25 mouse cellular contexts compared by ENCODE assay signal in genomic region chr8:79612298-79612697, GRCm38 (mm10). TPM values are rescaled to one million over a fixed set of nuclear protein-coding genes. Genes with fewer than 3 reads are reported as not detected.
DNase-seq lines count a peak whose midpoint lies in the region; ATAC-seq and TF ChIP-seq lines count a peak whose summit lies in the region.
"Had no signal": no experiment of that assay in that cellular context is flagged by ENCODE, and none has a peak within 500 bp of the region (broad histone marks: within the 10 kb centered on the region; RNA-seq: fewer than 3 reads in every experiment).

No protein-coding gene starts in this region.

- no peaks in the 10 kb centered on the region for H3K79me2 ChIP-seq in CH12.LX (replicated peaks; ENCODE audit: control insufficient read depth, extremely low read depth, insufficient read depth, poor library complexity, severe bottlenecking)

- H3K4me3 ChIP-seq in heart, embryonic 13.5 days: no peak overlapping the region
- H3K4me3 ChIP-seq in CH12.LX (replicated peaks in 1 of 3; ENCODE audit: low read depth in 2 of 3, low read length in 2 of 3, poor library complexity in 1 of 3): no peak overlapping the region
- H3K4me3 ChIP-seq: forebrain, embryonic 12.5 days; gastrocnemius, adult 2 months; layer of hippocampus, adult 2 months; limb, embryonic 12.5 days; liver, embryonic 12.5 days; neural tube, embryonic 13.5 days; stomach, embryonic 15.5 days had no signal

- H3K27ac ChIP-seq in heart, embryonic 13.5 days (replicated peaks): peak overlapping the region; percentile 85
- no peak overlapping the region for H3K27ac ChIP-seq in CH12.LX (ENCODE audit: insufficient read depth, low read depth)
- H3K27ac ChIP-seq: forebrain, embryonic 12.5 days; gastrocnemius, adult 2 months; hindbrain, embryonic 14.5 days; layer of hippocampus, adult 2 months; limb, embryonic 12.5 days; liver, embryonic 12.5 days; neural tube, embryonic 13.5 days had no signal

- peak overlapping the region; percentile 33; the same call in 1 of the 2 replicates for H3K9ac ChIP-seq in heart, embryonic 13.5 days
- H3K9ac ChIP-seq in CH12.LX (ENCODE audit: insufficient read depth, low read depth): no peak overlapping the region
- H3K9ac ChIP-seq: forebrain, embryonic 12.5 days; hindbrain, embryonic 14.5 days; limb, embryonic 12.5 days; liver, embryonic 12.5 days; neural tube, embryonic 13.5 days; stomach, embryonic 15.5 days had no signal

- 63% methylated on average over 6 of the region's 6 CpGs for WGBS in heart, embryonic 13.5 days

- intact Hi-C loops in heart, postnatal 25 days (cut with DNase I): no loop called here
- intact Hi-C loops in left cerebral cortex, postnatal 25 days (cut with DNase I): no loop called here
- intact Hi-C loops in left cerebral cortex, postnatal 36 days (cut with DNase I): no loop called here

- dilution Hi-C loops in CH12.LX (cut with MboI; ENCODE audit: extremely low pct_ligation_motif_present, extremely low pct_unique_long_range_greater_than_20kb, low sequenced_read_pairs): no loop called here

- ATAC-seq in frontal cortex, adult (ENCODE audit: low TSS enrichment): peak; percentile 67
- no peak for ATAC-seq in heart, embryonic 13.5 days (ENCODE audit: extremely low read depth, insufficient number of reproducible peaks, low FRiP score, low TSS enrichment)

- no peak for DNase-seq in frontal cortex, postnatal 25 days (ENCODE audit: low spot score in 2 of 2)
- DNase-seq in heart, postnatal 25 days (ENCODE audit: low spot score): no peak
- DNase-seq in left cerebral cortex, postnatal 25 days (ENCODE audit: low spot score in 2 of 2): peak; percentile 7 to 42
- no peak for DNase-seq in left cerebral cortex, postnatal 36 days (ENCODE audit: low spot score in 2 of 2)
- no peak for DNase-seq in CH12.LX (ENCODE audit: extremely low read depth)
- DNase-seq in urinary bladder, postnatal 36 days (ENCODE audit: low spot score in 2 of 2): no peak
- DNase-seq: adrenal gland, postnatal 14 days; cerebellum, adult 11-12 months; cerebellum, postnatal 36 days; gastrocnemius, adult 2 months; kidney, adult 8-10 months; kidney, postnatal 14 days; layer of hippocampus, postnatal 36 days; lung, adult 2 months; right cerebral cortex, postnatal 25 days had no signal

- H3K36me3 ChIP-seq in heart, embryonic 13.5 days: no peaks in the 10 kb centered on the region
- H3K36me3 ChIP-seq in CH12.LX (replicated peaks in 1 of 2; ENCODE audit: control insufficient read depth in 1 of 2, insufficient read depth in 1 of 2, low read length in 1 of 2): no peaks in the 10 kb centered on the region
- H3K36me3 ChIP-seq: forebrain, embryonic 12.5 days; limb, embryonic 12.5 days; liver, embryonic 12.5 days; neural tube, embryonic 13.5 days; stomach, embryonic 15.5 days had no signal

- H3K27me3 ChIP-seq in heart, embryonic 13.5 days (replicated peaks): no peaks in the 10 kb centered on the region
- no peaks in the 10 kb centered on the region for H3K27me3 ChIP-seq in CH12.LX (replicated peaks)
- H3K27me3 ChIP-seq: forebrain, embryonic 12.5 days; limb, embryonic 12.5 days; liver, embryonic 12.5 days; neural tube, embryonic 13.5 days; stomach, embryonic 15.5 days had no signal

- no peaks in the 10 kb centered on the region for H3K9me3 ChIP-seq in heart, embryonic 13.5 days
- H3K9me3 ChIP-seq in CH12.LX (replicated peaks; ENCODE audit: low read length): peaks cover under 1% of the 10 kb centered on the region
- H3K9me3 ChIP-seq: forebrain, embryonic 12.5 days; limb, embryonic 12.5 days; liver, embryonic 12.5 days; neural tube, embryonic 13.5 days; stomach, embryonic 15.5 days had no signal

- no peak for TF ChIP-seq EP300 in CH12.LX (IDR thresholded peaks at IDR 0.05; ENCODE audit: low read length)

- in situ Hi-C loops in CH12.LX (cut with MboI; ENCODE audit: low pct_ligation_motif_present, low pct_unique_long_range_greater_than_20kb, low sequenced_read_pairs): no loop called here

- TF ChIP-seq CTCF in CH12.LX (conservative IDR thresholded peaks at IDR 0.05 in 1 of 2, IDR thresholded peaks at IDR 0.05 in 1 of 2; ENCODE audit: low read depth in 2 of 2, low read length in 2 of 2): no peak

- H3K4me1 ChIP-seq in heart, embryonic 13.5 days: peaks cover 35% of the 10 kb centered on the region
- H3K4me1 ChIP-seq in CH12.LX (ENCODE audit: control insufficient read depth in 1 of 2, insufficient read depth in 2 of 2): peaks cover 5 to 27% of the 10 kb centered on the region in 2 experiments
- H3K4me1 ChIP-seq: limb, embryonic 12.5 days; neural tube, embryonic 13.5 days; stomach, embryonic 15.5 days had no signal

- TF ChIP-seq POLR2A in CH12.LX (IDR thresholded peaks at IDR 0.05; ENCODE audit: low read depth, low read length): no peak

- peak overlapping the region; percentile 26; the same call in 1 of the 2 replicates for H3K4me2 ChIP-seq in heart, embryonic 13.5 days
- H3K4me2 ChIP-seq in CH12.LX (ENCODE audit: insufficient read depth, low read depth, poor library complexity, severe bottlenecking): 0 out of 2 replicates have a peak overlapping the region, but pooled peaks have one; percentile 29
- H3K4me2 ChIP-seq: forebrain, embryonic 12.5 days; hindbrain, embryonic 14.5 days; limb, embryonic 12.5 days; liver, embryonic 12.5 days; midbrain, embryonic 11.5 days; neural tube, embryonic 13.5 days; stomach, embryonic 15.5 days had no signal

- TF ChIP-seq RAD21 in CH12.LX (IDR thresholded peaks at IDR 0.05; ENCODE audit: low read depth, low read length): no peak

TF ChIP-seq in CH12.LX, 34 proteins besides CTCF, POLR2A, EP300 and RAD21:
- TF ChIP-seq TBP (conservative IDR thresholded peaks at IDR 0.05; ENCODE audit: low read depth, low read length) (no peak), MXI1 (IDR thresholded peaks at IDR 0.05; ENCODE audit: low read depth, low read length) (no peak), GABPA (IDR thresholded peaks at IDR 0.05; ENCODE audit: insufficient replicate concordance, low read depth, low read length) (no peak), CHD1 (IDR thresholded peaks at IDR 0.05; ENCODE audit: low read depth, low read length) (no peak), JUND (conservative IDR thresholded peaks at IDR 0.05; ENCODE audit: low read depth, low read length) (no peak), KAT2A (IDR thresholded peaks at IDR 0.05; ENCODE audit: insufficient replicate concordance, low read length) (no peak), PAX5 (IDR thresholded peaks at IDR 0.05; ENCODE audit: low read length) (no peak), ZKSCAN1 (IDR thresholded peaks at IDR 0.05; ENCODE audit: borderline replicate concordance, low read depth, low read length) (no peak), ETS1 (conservative IDR thresholded peaks at IDR 0.05; ENCODE audit: low read depth, low read length) (no peak), HCFC1 (IDR thresholded peaks at IDR 0.05; ENCODE audit: low read depth, low read length) (no peak), BHLHE40 (IDR thresholded peaks at IDR 0.05; ENCODE audit: low read depth, low read length) (no peak), RCOR1 (conservative IDR thresholded peaks at IDR 0.05; ENCODE audit: low read depth, low read length) (no peak), MYC (IDR thresholded peaks at IDR 0.05; ENCODE audit: low read depth, low read length) (no peak), ELF1 (IDR thresholded peaks at IDR 0.05; ENCODE audit: low read depth, low read length) (no peak), NRF1 (IDR thresholded peaks at IDR 0.05; ENCODE audit: low read depth, low read length) (no peak)

RNA-seq across cellular contexts. Expression of gene Otud4, which starts 27.1 kb away (rescaled TPM):
- 12.4 and 13.3 TPM in 2 replicates for polyA plus RNA-seq in heart, embryonic 13.5 days (2015; fragmentation: Nextera tagmentation; extraction: Ambion mirVana)
- total RNA-seq in heart, postnatal 25 days (2021): 10 to 100 TPM; 39.7 to 52.2 TPM
- total RNA-seq in left cerebral cortex, postnatal 25 days (2021): 10 to 100 TPM; 35.0 to 35.9 TPM
- total RNA-seq in left cerebral cortex, postnatal 36 days (2021): 10 to 100 TPM; 36.6 to 38.6 TPM
- total RNA-seq in CH12.LX (2012; rRNA removed) (22.8 and 29.0 TPM in 2 replicates), CH12.LX (2014; rRNA removed) (44.6 and 51.3 TPM in 2 replicates)
- 42.3 and 43.9 TPM in 2 replicates for polyA plus RNA-seq in CH12.LX (2012; ENCODE audit: insufficient read length, low read depth)

Comparison
In these comparisons a context has a peak if more than half of its experiments do, and no peak if none do; other contexts are left out.
1. DNase-seq: peak in left cerebral cortex, postnatal 25 days (2 of 2); none in frontal cortex, postnatal 25 days (0 of 2), heart, postnatal 25 days (single experiment), left cerebral cortex, postnatal 36 days (0 of 2), CH12.LX (single experiment) and urinary bladder, postnatal 36 days (0 of 2).